Mouse (Mus musculus): Measurements from ENCODE around the gene Hivep3. TPM values are rescaled to one million over a fixed set of nuclear protein-coding genes. Genes with fewer than 3 reads are reported as not detected.

Gene Hivep3
- total and polyA plus RNA-seq, 3 experiments: 14.4 to 32.3 (median 21.2) TPM

DNA sequence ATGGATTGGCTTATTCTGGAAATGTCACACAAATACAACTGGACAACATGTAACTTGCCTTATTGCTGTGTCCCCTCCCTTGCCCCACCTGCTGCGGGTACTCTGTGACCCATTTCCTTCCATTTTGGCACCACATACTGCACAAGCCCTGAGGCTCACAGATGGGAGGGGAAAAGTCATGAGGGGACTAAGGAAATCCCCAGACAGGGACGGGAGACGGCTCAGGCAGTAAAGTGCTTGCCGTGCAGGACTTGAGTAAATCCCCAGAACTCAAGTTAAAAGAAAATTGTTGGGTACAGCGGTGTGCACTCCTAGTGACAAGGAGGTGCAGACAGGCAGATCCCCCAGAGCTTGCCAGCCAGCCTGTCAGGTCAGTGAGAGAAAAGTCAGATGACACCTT lies 7.5 kb upstream of the Hivep3 start:
- Histone ChIP-seq H3K27ac (ENCODE audit: insufficient read depth, low read depth) (no peak overlapping the region), H3K4me2 (ENCODE audit: insufficient read depth, low read depth, poor library complexity, severe bottlenecking) (peak overlapping the region; percentile 30; the same call in 1 of the 2 replicates), H3K27me3 (replicated peaks) (no peaks in the 10 kb centered on the region), H3K4me1 (ENCODE audit: control insufficient read depth in 1 of 2, insufficient read depth in 2 of 2) (peaks cover 15 to 36% of the 10 kb centered on the region in 2 experiments), H3K36me3 (replicated peaks in 1 of 2; ENCODE audit: control insufficient read depth in 1 of 2, insufficient read depth in 1 of 2, low read length in 1 of 2) (no peaks in the 10 kb centered on the region), H3K9ac (ENCODE audit: insufficient read depth, low read depth) (no peak overlapping the region), H3K9me3 (replicated peaks; ENCODE audit: low read length) (peaks cover 6% of the 10 kb centered on the region), H3K4me3 (replicated peaks in 1 of 3; ENCODE audit: low read depth in 2 of 3, low read length in 2 of 3, poor library complexity in 1 of 3) (no peak overlapping the region), H3K79me2 (replicated peaks; ENCODE audit: control insufficient read depth, extremely low read depth, insufficient read depth, poor library complexity, severe bottlenecking) (no peaks in the 10 kb centered on the region)
- no peak for DNase-seq (ENCODE audit: extremely low read depth)
- no peak for TF ChIP-seq JUN (IDR thresholded peaks at IDR 0.05; ENCODE audit: insufficient read depth, low read depth, low read length)
- TF ChIP-seq PAX5 (IDR thresholded peaks at IDR 0.05; ENCODE audit: low read length): no peak
- no peak for TF ChIP-seq ELF1 (IDR thresholded peaks at IDR 0.05; ENCODE audit: low read depth, low read length)
- no peak for TF ChIP-seq CHD1 (IDR thresholded peaks at IDR 0.05; ENCODE audit: low read depth, low read length)
- no peak for TF ChIP-seq MAZ (IDR thresholded peaks at IDR 0.05; ENCODE audit: low read depth, low read length)
- TF ChIP-seq USF2 (conservative IDR thresholded peaks at IDR 0.05; ENCODE audit: low read depth, low read length): no peak
- TF ChIP-seq BHLHE40 (IDR thresholded peaks at IDR 0.05; ENCODE audit: low read depth, low read length): no peak
- no peak for TF ChIP-seq RAD21 (IDR thresholded peaks at IDR 0.05; ENCODE audit: low read depth, low read length)
- TF ChIP-seq MXI1 (IDR thresholded peaks at IDR 0.05; ENCODE audit: low read depth, low read length): no peak
- TF ChIP-seq NELFE (IDR thresholded peaks at IDR 0.05; ENCODE audit: low read depth, low read length): no peak
- no peak for TF ChIP-seq GABPA (IDR thresholded peaks at IDR 0.05; ENCODE audit: insufficient replicate concordance, low read depth, low read length)
- TF ChIP-seq RCOR1 (conservative IDR thresholded peaks at IDR 0.05; ENCODE audit: low read depth, low read length): no peak
- no peak for TF ChIP-seq POLR2A (IDR thresholded peaks at IDR 0.05; ENCODE audit: low read depth, low read length)
- TF ChIP-seq MEF2A (IDR thresholded peaks at IDR 0.05; ENCODE audit: borderline replicate concordance, low read depth, low read length): no peak
- no peak; the same call in 1 of the 2 replicates for TF ChIP-seq IRF4 (IDR thresholded peaks at IDR 0.05; ENCODE audit: low read depth, low read length)
- no peak for TF ChIP-seq MAFK (IDR thresholded peaks at IDR 0.05; ENCODE audit: insufficient replicate concordance, low read length)
- no peak for TF ChIP-seq MYC (IDR thresholded peaks at IDR 0.05; ENCODE audit: low read depth, low read length)
- in situ Hi-C loops (cut with MboI; ENCODE audit: low pct_ligation_motif_present, low pct_unique_long_range_greater_than_20kb, low sequenced_read_pairs): no loop called here
- dilution Hi-C loops (cut with MboI; ENCODE audit: extremely low pct_ligation_motif_present, extremely low pct_unique_long_range_greater_than_20kb, low sequenced_read_pairs): no loop called here

DNA sequence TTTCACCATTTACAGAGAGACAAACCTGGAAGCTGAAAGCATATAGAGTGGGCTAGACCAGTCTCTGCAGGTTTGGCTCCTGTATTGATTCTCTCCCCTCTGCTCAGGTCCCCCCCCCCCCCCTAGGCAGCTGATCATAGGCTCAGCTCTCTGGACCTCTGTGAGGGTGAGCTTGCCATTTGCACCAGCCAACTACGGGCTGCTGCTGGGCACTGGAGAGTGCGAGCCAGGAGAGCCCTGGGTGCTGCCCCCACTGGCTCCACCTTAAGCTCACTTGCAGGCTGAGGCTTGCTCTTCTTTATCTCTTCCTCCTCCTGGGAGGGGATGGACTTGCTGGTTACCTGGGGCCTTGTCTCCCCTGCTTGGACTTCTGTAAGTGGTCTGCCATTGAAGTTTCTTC lies 5.7 kb upstream of the Hivep3 start:
- H3K27ac ChIP-seq (ENCODE audit: insufficient read depth, low read depth): no peak overlapping the region
- dilution Hi-C loops (cut with MboI; ENCODE audit: extremely low pct_ligation_motif_present, extremely low pct_unique_long_range_greater_than_20kb, low sequenced_read_pairs) (no loop called here), in situ Hi-C loops (cut with MboI; ENCODE audit: low pct_ligation_motif_present, low pct_unique_long_range_greater_than_20kb, low sequenced_read_pairs) (no loop called here)
- H3K9ac ChIP-seq (ENCODE audit: insufficient read depth, low read depth): no peak overlapping the region
- H3K9me3 ChIP-seq (replicated peaks; ENCODE audit: low read length): peaks cover 6% of the 10 kb centered on the region
- H3K4me2 ChIP-seq (ENCODE audit: insufficient read depth, low read depth, poor library complexity, severe bottlenecking): no peak overlapping the region
- no peaks in the 10 kb centered on the region for H3K27me3 ChIP-seq (replicated peaks)
- no peaks in the 10 kb centered on the region for H3K79me2 ChIP-seq (replicated peaks; ENCODE audit: control insufficient read depth, extremely low read depth, insufficient read depth, poor library complexity, severe bottlenecking)
- no peak overlapping the region for H3K4me3 ChIP-seq (replicated peaks in 1 of 3; ENCODE audit: low read depth in 2 of 3, low read length in 2 of 3, poor library complexity in 1 of 3)
- peaks cover 12 to 27% of the 10 kb centered on the region in 2 experiments for H3K4me1 ChIP-seq (ENCODE audit: control insufficient read depth in 1 of 2, insufficient read depth in 2 of 2)
- no peak for DNase-seq (ENCODE audit: extremely low read depth)
- H3K36me3 ChIP-seq (replicated peaks in 1 of 2; ENCODE audit: control insufficient read depth in 1 of 2, insufficient read depth in 1 of 2, low read length in 1 of 2): no peaks in the 10 kb centered on the region
- TF ChIP-seq RCOR1 (conservative IDR thresholded peaks at IDR 0.05; ENCODE audit: low read depth, low read length) (no peak), ZC3H11A (IDR thresholded peaks at IDR 0.05; ENCODE audit: low read depth, low read length) (no peak), KAT2A (IDR thresholded peaks at IDR 0.05; ENCODE audit: insufficient replicate concordance, low read length) (no peak), MXI1 (IDR thresholded peaks at IDR 0.05; ENCODE audit: low read depth, low read length) (no peak), NELFE (IDR thresholded peaks at IDR 0.05; ENCODE audit: low read depth, low read length) (no peak), JUND (conservative IDR thresholded peaks at IDR 0.05; ENCODE audit: low read depth, low read length) (no peak), GABPA (IDR thresholded peaks at IDR 0.05; ENCODE audit: insufficient replicate concordance, low read depth, low read length) (no peak), ZNF384 (IDR thresholded peaks at IDR 0.05; ENCODE audit: low read depth, low read length) (no peak), SIN3A (IDR thresholded peaks at IDR 0.05; ENCODE audit: low read length) (no peak), RAD21 (IDR thresholded peaks at IDR 0.05; ENCODE audit: low read depth, low read length) (no peak), USF1 (IDR thresholded peaks at IDR 0.05; ENCODE audit: low read depth, low read length) (no peak), IRF4 (IDR thresholded peaks at IDR 0.05; ENCODE audit: low read depth, low read length) (no peak), MYC (IDR thresholded peaks at IDR 0.05; ENCODE audit: low read depth, low read length) (no peak)
